Mouse (Mus musculus) megakaryocyte, embryonic 14.5 days (primary cell): Measurements from ENCODE around the gene Tnfrsf11a. TPM values are rescaled to one million over a fixed set of nuclear protein-coding genes. Genes with fewer than 3 reads are reported as not detected.

Source experiments
- H3K27me3 ChIP-seq: replicated peaks from 2 replicates; pipeline ENCODE3; 2012; ENCODE audit warnings: inconsistent platforms
- H3K36me3 ChIP-seq: replicated peaks from 2 replicates; pipeline ENCODE3; 2012; ENCODE audit warnings: low read length, inconsistent platforms, mixed read lengths
- H3K4me1 ChIP-seq: 2 replicates; pipeline ENCODE4 v1.6.1; 2012; ENCODE audit warnings: inconsistent platforms
- H3K4me3 ChIP-seq: replicated peaks from 2 replicates; pipeline ENCODE3; 2012; ENCODE audit warnings: moderate library complexity, mild to moderate bottlenecking, inconsistent platforms
- H3K9me3 ChIP-seq: 2 replicates; pipeline ENCODE4 v1.6.1; 2012; ENCODE audit warnings: inconsistent platforms
- FLI1 ChIP-seq: IDR thresholded peaks from 2 replicates; pipeline ENCODE4 v1.6.1; 2012; ENCODE audit warnings: low read length, inconsistent platforms, mixed read lengths
- GATA1 ChIP-seq: IDR thresholded peaks from 3 replicates; pipeline ENCODE4 v1.6.1; 2012; ENCODE audit warnings: mixed read lengths, low read length, inconsistent platforms, borderline replicate concordance
- polyA plus RNA-seq: library from polyadenylated mRNA; stranded (reverse); fragments of >175 nt; gene quantifications from 2 replicates; pipeline ENCODE4 v1.2.3, GENCODE M21; 2012; ENCODE audit warnings: low replicate concordance; ENCODE audit not compliant: insufficient read depth

The Tnfrsf11a gene
- 0.21 TPM in 1 of 2 replicates, not detected in the other for polyA plus RNA-seq

- TF ChIP-seq FLI1 = no peak
- no peak for TF ChIP-seq GATA1
- peaks cover 58% of the 10 kb centered on the region for H3K27me3 ChIP-seq
- H3K4me3 ChIP-seq = peak within 1 kb of the TSS; percentile 90
- peaks cover 23% of the 10 kb centered on the region for H3K4me1 ChIP-seq
- H3K36me3 ChIP-seq = no peaks in the 10 kb centered on the region
- no peaks in the 10 kb centered on the region for H3K9me3 ChIP-seq
These were observed at the start of gene Tnfrsf11a for GRCm38 (mm10) chr1:105780457-105781364. Tnfrsf11a (plus strand) TSS chr1:105780718.

GRCm38 (mm10) chr1:105735318-105735717 lies 45.2 kb upstream of the Tnfrsf11a start:
- no peaks in the 10 kb centered on the region for H3K27me3 ChIP-seq
- H3K36me3 ChIP-seq = peaks cover 93% of the 10 kb centered on the region
- no peaks in the 10 kb centered on the region for H3K9me3 ChIP-seq
- H3K4me1 ChIP-seq = peaks cover 4% of the 10 kb centered on the region; the same call in 1 of the 2 replicates
- TF ChIP-seq GATA1 (no peak), FLI1 (no peak)
- no peak overlapping the region for H3K4me3 ChIP-seq

- no peak for TF ChIP-seq FLI1
- TF ChIP-seq GATA1 = no peak
- Histone ChIP-seq H3K27me3 (no peaks in the 10 kb centered on the region), H3K9me3 (no peaks in the 10 kb centered on the region), H3K4me1 (no peaks in the 10 kb centered on the region), H3K4me3 (no peak overlapping the region), H3K36me3 (peaks cover 98% of the 10 kb centered on the region)
These were observed 42.2 kb upstream of the Tnfrsf11a start for GRCm38 (mm10) chr1:105738334-105738733.

GRCm38 (mm10) chr1:105739493-105739892 lies 41.0 kb upstream of the Tnfrsf11a start:
- no peak overlapping the region for H3K4me3 ChIP-seq
- H3K9me3 ChIP-seq = no peaks in the 10 kb centered on the region
- H3K36me3 ChIP-seq = peaks cover 98% of the 10 kb centered on the region
- H3K27me3 ChIP-seq = no peaks in the 10 kb centered on the region
- TF ChIP-seq GATA1 (no peak), FLI1 (no peak)
- no peaks in the 10 kb centered on the region for H3K4me1 ChIP-seq

GRCm38 (mm10) chr1:105742481-105742880 lies 38.0 kb upstream of the Tnfrsf11a start:
- Histone ChIP-seq H3K4me3 (no peak overlapping the region), H3K36me3 (peaks cover 100% of the 10 kb centered on the region), H3K4me1 (no peaks in the 10 kb centered on the region), H3K27me3 (no peaks in the 10 kb centered on the region), H3K9me3 (no peaks in the 10 kb centered on the region)
- TF ChIP-seq FLI1 = no peak
- no peak for TF ChIP-seq GATA1

- TF ChIP-seq GATA1 (no peak), FLI1 (no peak)
- Histone ChIP-seq H3K27me3 (no peaks in the 10 kb centered on the region), H3K9me3 (no peaks in the 10 kb centered on the region), H3K4me3 (no peak overlapping the region), H3K4me1 (peaks cover 7% of the 10 kb centered on the region; the same call in 1 of the 2 replicates), H3K36me3 (peaks cover 100% of the 10 kb centered on the region)
These were observed 34.1 kb upstream of the Tnfrsf11a start for GRCm38 (mm10) chr1:105746444-105746843.

GRCm38 (mm10) chr1:105746858-105747596 lies 33.5 kb upstream of the Tnfrsf11a start:
- H3K9me3 ChIP-seq = no peaks in the 10 kb centered on the region
- H3K4me3 ChIP-seq = no peak overlapping the region
- H3K27me3 ChIP-seq = no peaks in the 10 kb centered on the region
- H3K36me3 ChIP-seq = peaks cover 100% of the 10 kb centered on the region
- TF ChIP-seq GATA1 (no peak), FLI1 (no peak)
- H3K4me1 ChIP-seq = peaks cover 11% of the 10 kb centered on the region

- peaks cover 23% of the 10 kb centered on the region for H3K4me1 ChIP-seq
- TF ChIP-seq GATA1 (no peak), FLI1 (no peak)
- H3K36me3 ChIP-seq = peaks cover 100% of the 10 kb centered on the region
These were observed 32.3 kb upstream of the Tnfrsf11a start for GRCm38 (mm10) chr1:105748091-105748799.

GRCm38 (mm10) chr1:105752196-105752595 lies 28.3 kb upstream of the Tnfrsf11a start:
- TF ChIP-seq FLI1 (no peak), GATA1 (no peak)
- H3K36me3 ChIP-seq = peaks cover 96% of the 10 kb centered on the region
- peaks cover 23% of the 10 kb centered on the region for H3K4me1 ChIP-seq

More at GRCm38 (mm10) chr1:105748091-105748799, 32.3 kb upstream of the Tnfrsf11a start:
- no peaks in the 10 kb centered on the region for H3K27me3 ChIP-seq
- no peak overlapping the region for H3K4me3 ChIP-seq
- H3K9me3 ChIP-seq = no peaks in the 10 kb centered on the region

More at GRCm38 (mm10) chr1:105752196-105752595, 28.3 kb upstream of the Tnfrsf11a start:
- Histone ChIP-seq H3K9me3 (no peaks in the 10 kb centered on the region), H3K27me3 (no peaks in the 10 kb centered on the region), H3K4me3 (no peak overlapping the region)
